13 mouse cellular contexts compared by ENCODE assay signal in genomic region chr13:77848868-77849267, GRCm38 (mm10).
DNase-seq lines count a peak whose midpoint lies in the region; ATAC-seq lines count a peak whose summit lies in the region.
"Had no signal": no experiment of that assay in that cellular context is flagged by ENCODE, and none has a peak within 500 bp of the region (broad histone marks: within the 10 kb centered on the region; RNA-seq: fewer than 3 reads in every experiment).

No protein-coding gene starts in this region.

- no peaks in the 10 kb centered on the region for H3K9me3 ChIP-seq in heart, embryonic 10.5 days
- H3K9me3 ChIP-seq: embryonic facial prominence, embryonic 15.5 days; kidney, embryonic 15.5 days had no signal

- H3K36me3 ChIP-seq in heart, embryonic 10.5 days = no peaks in the 10 kb centered on the region
- H3K36me3 ChIP-seq: embryonic facial prominence, embryonic 15.5 days; kidney, embryonic 15.5 days had no signal

- DNase-seq in heart, postnatal 4 days = peak; percentile 5
- no peak for DNase-seq in heart, embryonic 10.5 days (ENCODE audit: low spot score)
- peak; percentile 17 for DNase-seq in retina, embryonic 14.5 days (ENCODE audit: low spot score)
- DNase-seq in retina, postnatal 1 day = no peak
- peak; percentile 23 for DNase-seq in MEL-GATA-1-ER (ENCODE audit: extremely low read depth, low read depth)
- DNase-seq in frontal cortex, postnatal 10 days (ENCODE audit: low spot score in 2 of 2) = no peak
- DNase-seq: gastrocnemius, postnatal 14 days; heart, postnatal 36 days had no signal

- no peak overlapping the region for H3K27ac ChIP-seq in heart, embryonic 10.5 days
- H3K27ac ChIP-seq: embryonic facial prominence, embryonic 15.5 days; kidney, embryonic 15.5 days; macrophage had no signal

- no peaks in the 10 kb centered on the region for H3K4me1 ChIP-seq in heart, embryonic 10.5 days
- H3K4me1 ChIP-seq: embryonic facial prominence, embryonic 15.5 days; kidney, embryonic 15.5 days had no signal

- ATAC-seq in megakaryocyte progenitor cell, adult 5-6 weeks (replicated peaks; ENCODE audit: poor library complexity) = 0 out of 2 replicates have a peak, but pooled peaks have one; percentile 48

- H3K4me3 ChIP-seq in heart, embryonic 10.5 days = no peak overlapping the region
- H3K4me3 ChIP-seq: embryonic facial prominence, embryonic 15.5 days; kidney, embryonic 15.5 days; myocyte had no signal

- 69% methylated on average over 4 of the region's 4 CpGs for WGBS in heart, embryonic 10.5 days

- no peaks in the 10 kb centered on the region for H3K27me3 ChIP-seq in heart, embryonic 10.5 days (ENCODE audit: insufficient read depth, poor library complexity, severe bottlenecking)
- H3K27me3 ChIP-seq: embryonic facial prominence, embryonic 15.5 days; kidney, embryonic 15.5 days had no signal

Comparison
In these comparisons a context has a peak if more than half of its experiments do, and no peak if none do; other contexts are left out.
1. DNase-seq: peak in heart, postnatal 4 days (single experiment), retina, embryonic 14.5 days (single experiment) and MEL-GATA-1-ER (single experiment); none in heart, embryonic 10.5 days (single experiment), retina, postnatal 1 day (single experiment) and frontal cortex, postnatal 10 days (0 of 2).